Mouse (Mus musculus): Measurements from ENCODE around the gene Plin2. TPM values are rescaled to one million over a fixed set of nuclear protein-coding genes. Genes with fewer than 3 reads are reported as not detected.

Plin2 gene
- 12.7 and 12.8 TPM in 2 replicates for polyA plus RNA-seq (2012; rRNA removed)

DNA sequence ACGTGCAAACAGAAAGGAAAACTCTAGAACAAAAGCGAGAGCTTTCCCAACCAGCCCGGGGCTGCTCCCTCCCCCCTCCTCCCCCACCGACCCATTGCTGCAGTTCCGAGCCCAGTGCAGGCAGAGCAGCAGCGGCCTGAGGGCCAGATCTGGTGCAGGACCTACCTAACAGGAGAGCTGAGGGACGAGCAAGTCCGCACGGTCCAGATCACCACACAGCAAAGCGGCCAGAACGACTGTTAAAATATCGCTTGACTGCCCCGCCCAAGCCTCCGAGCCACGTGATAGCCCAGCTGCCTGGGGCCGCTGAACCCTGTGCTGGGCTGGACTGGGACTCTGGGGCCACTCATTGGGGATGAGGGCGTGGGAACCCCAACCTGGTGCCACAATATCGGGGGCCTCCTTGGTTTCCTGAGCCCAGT, at the start of gene Plin2:
Gene Plin2, minus strand, starts transcription at position 281 of the 422 bp plus-strand sequence.
- 0 out of 2 replicates have a peak within 1 kb of the TSS, but pooled peaks have one; percentile 21 for H3K27ac ChIP-seq (ENCODE audit: insufficient read depth, low read length)
- no peaks in the 10 kb centered on the region; the same call in 1 of the 2 replicates for H3K4me1 ChIP-seq (ENCODE audit: control insufficient read depth, insufficient read depth, low read length)
- TF ChIP-seq CTCF (IDR thresholded peaks at IDR 0.05; ENCODE audit: extremely low read depth, insufficient read depth, low read length) (no peak), POLR2A (IDR thresholded peaks at IDR 0.05; ENCODE audit: extremely low read depth, insufficient read depth, low read length) (no peak)
- H3K4me3 ChIP-seq (ENCODE audit: insufficient read depth, low read length): peak within 1 kb of the TSS; percentile 83

DNA sequence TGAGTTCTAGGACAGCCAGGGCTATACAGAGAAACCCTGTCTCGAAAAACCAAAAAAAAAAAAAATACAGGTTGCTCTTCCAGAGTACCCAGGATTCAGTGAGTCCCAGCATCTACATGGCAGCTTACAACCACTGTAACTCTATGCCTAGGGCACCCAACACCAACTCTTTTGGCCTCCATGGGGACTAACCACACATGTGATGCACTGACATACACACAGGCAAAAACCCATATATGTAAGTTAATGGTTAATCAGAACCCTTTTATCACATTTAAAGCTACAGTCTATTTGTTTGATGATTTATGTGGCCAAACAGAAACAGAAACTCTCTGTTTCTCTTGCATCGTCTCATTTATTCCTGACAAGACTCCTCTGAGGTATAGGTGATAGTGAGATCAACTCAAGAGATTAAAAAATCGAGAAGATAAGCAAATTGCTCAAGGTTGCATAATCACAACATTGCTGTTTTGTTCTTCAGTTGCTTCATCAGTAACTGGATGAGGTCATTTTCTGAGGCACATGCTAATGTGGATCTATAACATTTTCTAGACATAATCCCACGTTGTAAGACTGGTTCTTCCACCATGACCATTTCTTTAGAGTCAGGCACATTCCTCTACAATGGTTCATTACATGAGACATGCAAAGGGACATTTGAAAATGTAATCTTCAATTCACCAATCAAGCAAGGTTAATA, 49.2 kb upstream of the Plin2 start:
- no peaks in the 10 kb centered on the region for H3K4me1 ChIP-seq (ENCODE audit: control insufficient read depth, insufficient read depth, low read length)
- H3K4me3 ChIP-seq (ENCODE audit: insufficient read depth, low read length): no peak overlapping the region
- TF ChIP-seq POLR2A (IDR thresholded peaks at IDR 0.05; ENCODE audit: extremely low read depth, insufficient read depth, low read length) (no peak), CTCF (IDR thresholded peaks at IDR 0.05; ENCODE audit: extremely low read depth, insufficient read depth, low read length) (no peak)
- H3K27ac ChIP-seq (ENCODE audit: insufficient read depth, low read length): no peak overlapping the region

DNA sequence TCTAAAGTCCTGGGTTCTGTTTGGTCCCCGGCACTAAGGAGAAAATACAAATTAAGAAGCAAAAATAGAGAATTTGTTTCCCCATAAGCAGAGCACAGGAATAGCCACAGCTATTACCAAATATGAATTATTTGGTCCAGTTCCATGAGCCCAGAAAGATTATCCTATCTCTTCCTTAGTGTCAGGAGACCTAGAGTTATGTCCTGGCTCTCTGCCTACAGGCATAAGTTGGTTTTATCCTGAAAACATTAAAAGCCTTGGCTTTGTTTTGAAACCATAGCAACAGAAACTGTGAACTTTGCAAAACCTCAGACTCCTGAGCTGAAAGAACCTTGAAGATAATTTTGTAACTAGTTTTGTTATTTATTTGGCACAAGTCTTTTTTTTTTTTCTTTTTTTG, 47.3 kb upstream of the Plin2 start:
- Histone ChIP-seq H3K4me1 (ENCODE audit: control insufficient read depth, insufficient read depth, low read length) (0 out of 2 replicates have a peak, but pooled peaks cover 1% of the 10 kb centered on the region), H3K4me3 (ENCODE audit: insufficient read depth, low read length) (no peak overlapping the region), H3K27ac (ENCODE audit: insufficient read depth, low read length) (no peak overlapping the region)
- TF ChIP-seq CTCF (IDR thresholded peaks at IDR 0.05; ENCODE audit: extremely low read depth, insufficient read depth, low read length): no peak
- TF ChIP-seq POLR2A (IDR thresholded peaks at IDR 0.05; ENCODE audit: extremely low read depth, insufficient read depth, low read length): no peak

GRCm38 (mm10) chr4:86715341-86715740, 45.5 kb upstream of the Plin2 start:
- no peak overlapping the region for H3K4me3 ChIP-seq (ENCODE audit: insufficient read depth, low read length)
- TF ChIP-seq CTCF (IDR thresholded peaks at IDR 0.05; ENCODE audit: extremely low read depth, insufficient read depth, low read length) (no peak), POLR2A (IDR thresholded peaks at IDR 0.05; ENCODE audit: extremely low read depth, insufficient read depth, low read length) (no peak)
- 0 out of 2 replicates have a peak, but pooled peaks cover 1% of the 10 kb centered on the region for H3K4me1 ChIP-seq (ENCODE audit: control insufficient read depth, insufficient read depth, low read length)

GRCm38 (mm10) chr4:86713518-86713917, 43.7 kb upstream of the Plin2 start:
- H3K4me3 ChIP-seq (ENCODE audit: insufficient read depth, low read length): no peak overlapping the region
- no peak for TF ChIP-seq POLR2A (IDR thresholded peaks at IDR 0.05; ENCODE audit: extremely low read depth, insufficient read depth, low read length)
- no peak for TF ChIP-seq CTCF (IDR thresholded peaks at IDR 0.05; ENCODE audit: extremely low read depth, insufficient read depth, low read length)
- no peak overlapping the region for H3K27ac ChIP-seq (ENCODE audit: insufficient read depth, low read length)
- 0 out of 2 replicates have a peak, but pooled peaks cover 1% of the 10 kb centered on the region for H3K4me1 ChIP-seq (ENCODE audit: control insufficient read depth, insufficient read depth, low read length)

More at GRCm38 (mm10) chr4:86715341-86715740, 45.5 kb upstream of the Plin2 start:
- no peak overlapping the region for H3K27ac ChIP-seq (ENCODE audit: insufficient read depth, low read length)

DNA sequence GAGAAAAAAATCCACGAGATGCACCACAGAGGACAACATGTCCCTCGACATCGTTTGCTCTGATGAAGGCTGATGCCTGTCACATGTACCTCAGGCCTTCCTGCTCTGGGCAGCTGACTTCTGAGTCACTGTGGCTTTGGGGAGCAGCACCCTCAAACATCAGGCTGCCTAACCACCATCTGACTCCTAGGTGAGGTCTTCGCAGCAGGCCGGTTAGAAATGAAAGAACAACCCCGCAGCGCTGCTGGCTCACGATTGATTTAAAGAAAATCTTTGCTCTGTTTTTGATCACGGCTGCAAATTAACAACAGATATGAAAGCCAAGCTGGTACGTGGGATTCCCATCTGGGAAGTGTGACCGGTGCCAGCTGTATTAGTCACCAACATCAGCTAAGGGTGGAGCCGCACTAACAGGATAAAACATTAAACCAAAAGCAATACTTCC, 42.9 kb upstream of the Plin2 start:
- TF ChIP-seq CTCF (IDR thresholded peaks at IDR 0.05; ENCODE audit: extremely low read depth, insufficient read depth, low read length): no peak
- Histone ChIP-seq H3K4me3 (ENCODE audit: insufficient read depth, low read length) (peak overlapping the region; percentile 11; the same call in 1 of the 2 replicates), H3K4me1 (ENCODE audit: control insufficient read depth, insufficient read depth, low read length) (0 out of 2 replicates have a peak, but pooled peaks cover 1% of the 10 kb centered on the region), H3K27ac (ENCODE audit: insufficient read depth, low read length) (0 out of 2 replicates have a peak overlapping the region, but pooled peaks have one; percentile 24)

DNA sequence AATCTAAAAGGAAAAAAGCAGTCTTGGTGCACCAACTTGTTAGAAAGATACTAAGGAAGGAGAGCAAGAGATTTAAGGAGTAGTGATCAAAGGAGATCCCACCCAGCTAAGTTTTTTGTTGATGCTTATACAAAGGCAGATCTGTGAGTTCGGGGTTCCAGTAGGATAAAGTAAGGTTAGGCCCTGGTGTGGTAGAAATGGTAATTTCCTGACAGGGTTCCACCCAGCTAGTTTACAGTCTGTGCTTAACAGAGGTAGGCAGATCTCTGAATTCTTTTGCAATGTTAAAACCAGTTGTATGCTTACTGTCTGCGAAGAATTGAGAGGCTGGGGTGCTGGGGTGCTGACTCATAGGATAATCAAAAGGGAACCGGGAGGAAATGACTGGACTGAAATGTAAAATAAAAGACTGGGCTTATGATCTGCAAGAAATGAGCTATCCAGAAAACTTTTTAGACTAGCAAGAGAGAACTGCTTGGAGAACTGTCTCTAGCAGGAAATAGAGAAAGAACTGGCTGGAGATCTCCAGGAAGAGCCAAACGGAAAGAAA, 40.9 kb upstream of the Plin2 start:
- Histone ChIP-seq H3K4me3 (ENCODE audit: insufficient read depth, low read length) (no peak overlapping the region), H3K27ac (ENCODE audit: insufficient read depth, low read length) (no peak overlapping the region), H3K4me1 (ENCODE audit: control insufficient read depth, insufficient read depth, low read length) (0 out of 2 replicates have a peak, but pooled peaks cover 1% of the 10 kb centered on the region)
- TF ChIP-seq POLR2A (IDR thresholded peaks at IDR 0.05; ENCODE audit: extremely low read depth, insufficient read depth, low read length) (no peak), CTCF (IDR thresholded peaks at IDR 0.05; ENCODE audit: extremely low read depth, insufficient read depth, low read length) (no peak)

GRCm38 (mm10) chr4:86710034-86710650, 40.3 kb upstream of the Plin2 start:
- H3K4me1 ChIP-seq (ENCODE audit: control insufficient read depth, insufficient read depth, low read length): 0 out of 2 replicates have a peak, but pooled peaks cover 1% of the 10 kb centered on the region
- H3K4me3 ChIP-seq (ENCODE audit: insufficient read depth, low read length): no peak overlapping the region
- TF ChIP-seq POLR2A (IDR thresholded peaks at IDR 0.05; ENCODE audit: extremely low read depth, insufficient read depth, low read length) (no peak), CTCF (IDR thresholded peaks at IDR 0.05; ENCODE audit: extremely low read depth, insufficient read depth, low read length) (no peak)
- H3K27ac ChIP-seq (ENCODE audit: insufficient read depth, low read length): no peak overlapping the region

- H3K27ac ChIP-seq (ENCODE audit: insufficient read depth, low read length): no peak overlapping the region
- no peak for TF ChIP-seq CTCF (IDR thresholded peaks at IDR 0.05; ENCODE audit: extremely low read depth, insufficient read depth, low read length)
- no peak for TF ChIP-seq POLR2A (IDR thresholded peaks at IDR 0.05; ENCODE audit: extremely low read depth, insufficient read depth, low read length)
- H3K4me3 ChIP-seq (ENCODE audit: insufficient read depth, low read length): no peak overlapping the region
- 0 out of 2 replicates have a peak, but pooled peaks cover 1% of the 10 kb centered on the region for H3K4me1 ChIP-seq (ENCODE audit: control insufficient read depth, insufficient read depth, low read length)
Measured at GRCm38 (mm10) chr4:86708801-86709200, 38.9 kb upstream of the Plin2 start.

Data from cortical plate, adult 2 months (tissue).